In the genomic region with DNA sequence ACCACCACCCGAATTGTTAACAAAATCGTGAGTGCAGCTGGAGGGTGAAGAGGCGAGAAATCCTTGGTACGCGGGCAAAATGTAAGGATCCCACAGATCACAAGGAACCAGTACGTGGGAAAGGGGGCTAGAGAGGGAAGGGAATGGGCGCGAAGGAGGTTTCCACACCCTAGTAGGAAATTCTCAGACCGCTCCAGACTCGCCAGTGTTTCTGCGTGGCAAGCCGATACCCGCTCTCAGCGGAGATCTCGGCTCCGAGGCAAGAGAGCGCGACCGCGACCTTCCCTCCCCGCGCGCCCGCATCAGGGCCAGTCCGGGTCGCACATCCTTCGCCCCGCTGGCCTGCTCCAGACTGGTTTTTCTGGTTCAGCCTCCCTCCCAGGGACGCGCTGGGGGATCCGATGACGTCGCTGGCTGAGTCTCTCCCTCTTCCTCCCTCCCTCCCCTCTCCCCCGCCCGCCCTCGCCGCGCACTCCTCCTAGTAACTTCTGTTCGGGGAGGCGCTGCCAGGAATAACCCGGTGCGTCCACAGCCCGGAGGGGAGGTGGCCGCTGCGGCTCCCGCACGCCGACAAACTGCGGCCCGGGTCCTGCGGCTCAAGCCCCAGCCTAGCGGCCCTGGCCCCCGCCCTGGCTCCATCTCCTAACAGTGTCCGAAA, we compare ENCODE assay signal across 8 mouse cellular contexts. TPM values are rescaled to one million over a fixed set of nuclear protein-coding genes. Genes with fewer than 3 reads are reported as not detected.
DNase-seq lines count a peak whose midpoint lies in the region; ATAC-seq and TF ChIP-seq lines count a peak whose summit lies in the region.

No protein-coding gene starts in this region.

- H3K4me3 ChIP-seq in C2C12 (ENCODE audit: insufficient read depth, poor library complexity, severe bottlenecking), result peak overlapping the region; percentile 82
- H3K4me3 ChIP-seq in forebrain, embryonic 13.5 days, result peak overlapping the region; percentile 79
- H3K4me3 ChIP-seq in heart, postnatal 0 days (ENCODE audit: low read depth, low read length), result peak overlapping the region; percentile 91
- peak overlapping the region; percentile 56 to 61 for H3K4me3 ChIP-seq in liver, embryonic 14.5 days (ENCODE audit: insufficient read depth in 1 of 2, low read depth in 2 of 2, low read length in 2 of 2)

- no peak for TF ChIP-seq CTCF in C2C12 (IDR thresholded peaks at IDR 0.05; ENCODE audit: control insufficient read depth, insufficient read depth, insufficient read length)
- TF ChIP-seq CTCF in brain, embryonic 14.5 days (IDR thresholded peaks at IDR 0.05; ENCODE audit: borderline replicate concordance, extremely low read depth, insufficient read depth, insufficient read length), result no peak
- TF ChIP-seq CTCF in heart, postnatal 0 days (IDR thresholded peaks at IDR 0.05; ENCODE audit: low read depth), result no peak
- TF ChIP-seq CTCF in liver, embryonic 14.5 days (IDR thresholded peaks at IDR 0.05; ENCODE audit: low read depth), result no peak

- peaks cover 16% of the 10 kb centered on the region for H3K4me1 ChIP-seq in forebrain, embryonic 13.5 days
- H3K4me1 ChIP-seq in heart, postnatal 0 days (ENCODE audit: control insufficient read depth, insufficient read depth), result 0 out of 2 replicates have a peak, but pooled peaks cover 4% of the 10 kb centered on the region
- H3K4me1 ChIP-seq in liver, embryonic 14.5 days (replicated peaks; ENCODE audit: control insufficient read depth in 2 of 2, insufficient read depth in 2 of 2, low read length in 1 of 2), result no peaks in the 10 kb centered on the region

- no peaks in the 10 kb centered on the region for H3K9me3 ChIP-seq in forebrain, embryonic 13.5 days (replicated peaks)
- H3K9me3 ChIP-seq in heart, postnatal 0 days (replicated peaks; ENCODE audit: control insufficient read depth, low read length), result no peaks in the 10 kb centered on the region
- no peaks in the 10 kb centered on the region for H3K9me3 ChIP-seq in liver, embryonic 14.5 days (ENCODE audit: control insufficient read depth, low read length)

- TF ChIP-seq POLR2A in brain, embryonic 14.5 days (IDR thresholded peaks at IDR 0.05; ENCODE audit: borderline replicate concordance, extremely low read depth, insufficient read depth, insufficient read length, poor library complexity, severe bottlenecking), result 0 out of 2 replicates have a peak, but pooled peaks have one; percentile 22

- peak overlapping the region; percentile 100 for H3K4me2 ChIP-seq in forebrain, embryonic 13.5 days
- H3K4me2 ChIP-seq in heart, postnatal 0 days (ENCODE audit: low read depth, low read length), result peak overlapping the region; percentile 99
- H3K4me2 ChIP-seq in liver, embryonic 14.5 days (ENCODE audit: low read depth), result peak overlapping the region; percentile 74

- peak; percentile 71 for ATAC-seq in forebrain, embryonic 13.5 days
- peak; percentile 60 for ATAC-seq in heart, postnatal 0 days (ENCODE audit: insufficient read depth, low read depth)
- peak; percentile 52 for ATAC-seq in liver, embryonic 14.5 days (ENCODE audit: insufficient read depth)

- 0 out of 2 replicates have a peak, but pooled peaks have one; percentile 3 for TF ChIP-seq EP300 in heart, postnatal 0 days (IDR thresholded peaks at IDR 0.05; ENCODE audit: low read depth)
- TF ChIP-seq EP300 in liver, embryonic 14.5 days (IDR thresholded peaks at IDR 0.05; ENCODE audit: low read depth), result no peak

- DNase-seq in brain, embryonic 14.5 days (ENCODE audit: low read depth), result peak; percentile 93
- peak; percentile 91 for DNase-seq in heart, postnatal 0 days (ENCODE audit: low spot score)
- peak; percentile 94 to 96 for DNase-seq in kidney, postnatal 36 days
- DNase-seq in liver, embryonic 14.5 days (ENCODE audit: low read depth in 3 of 3, low spot score in 3 of 3), result no peak
- peak; percentile 79 to 84 for DNase-seq in natural killer cell, adult 2 months (ENCODE audit: low spot score in 2 of 2)
- peak; percentile 82 for DNase-seq in splenic B cell, adult 2 months (ENCODE audit: low read depth, low spot score)

- H3ac ChIP-seq in C2C12 (ENCODE audit: control insufficient read depth, insufficient read length, low read depth), result peak overlapping the region; percentile 91

- no peaks in the 10 kb centered on the region for H3K27me3 ChIP-seq in C2C12 (ENCODE audit: control insufficient read depth, insufficient read depth, insufficient read length)
- H3K27me3 ChIP-seq in forebrain, embryonic 13.5 days, result peaks cover 16% of the 10 kb centered on the region; the same call in 1 of the 2 replicates
- H3K27me3 ChIP-seq in heart, postnatal 0 days (ENCODE audit: control insufficient read depth, insufficient read depth, low read length), result no peaks in the 10 kb centered on the region
- peaks cover 65% of the 10 kb centered on the region for H3K27me3 ChIP-seq in liver, embryonic 14.5 days (ENCODE audit: control insufficient read depth, insufficient read depth, low read length)
- H3K27me3 ChIP-seq in splenic B cell, adult 2 months (ENCODE audit: control insufficient read depth, insufficient read depth, low read length, poor library complexity, severe bottlenecking), result no peaks in the 10 kb centered on the region

- peaks cover 2% of the 10 kb centered on the region for H3K79me3 ChIP-seq in C2C12 (ENCODE audit: low read depth)

- peaks cover 19% of the 10 kb centered on the region for H3K79me2 ChIP-seq in C2C12 (ENCODE audit: control insufficient read depth, insufficient read depth)

- H3K9ac ChIP-seq in forebrain, embryonic 13.5 days, result peak overlapping the region; percentile 88
- H3K9ac ChIP-seq in heart, postnatal 0 days (replicated peaks; ENCODE audit: low read depth, low read length), result peak overlapping the region; percentile 95
- no peak overlapping the region for H3K9ac ChIP-seq in liver, embryonic 14.5 days (replicated peaks)

- H3K36me3 ChIP-seq in C2C12 (ENCODE audit: control insufficient read depth, insufficient read depth), result no peaks in the 10 kb centered on the region
- H3K36me3 ChIP-seq in forebrain, embryonic 13.5 days (ENCODE audit: poor library complexity, severe bottlenecking), result no peaks in the 10 kb centered on the region
- no peaks in the 10 kb centered on the region for H3K36me3 ChIP-seq in heart, postnatal 0 days (replicated peaks; ENCODE audit: control insufficient read depth, insufficient read depth, low read length)
- H3K36me3 ChIP-seq in liver, embryonic 14.5 days (replicated peaks; ENCODE audit: control insufficient read depth, insufficient read depth, low read depth), result no peaks in the 10 kb centered on the region
- H3K36me3 ChIP-seq in splenic B cell, adult 2 months (ENCODE audit: control insufficient read depth, insufficient read depth, low read length, poor library complexity, severe bottlenecking), result no peaks in the 10 kb centered on the region

- peak overlapping the region; percentile 97 for H3K27ac ChIP-seq in forebrain, embryonic 13.5 days
- peak overlapping the region; percentile 100 for H3K27ac ChIP-seq in heart, postnatal 0 days (ENCODE audit: low read depth)
- no peak overlapping the region for H3K27ac ChIP-seq in liver, embryonic 14.5 days

- WGBS in forebrain, embryonic 13.5 days, result under 1% methylated on average over 48 of the region's 54 CpGs
- WGBS in heart, postnatal 0 days, result under 1% methylated on average over 45 of the region's 54 CpGs
- under 1% methylated on average over 53 of the region's 54 CpGs for WGBS in liver, embryonic 14.5 days (ENCODE audit: insufficient replicate concordance)

TF ChIP-seq in C2C12, 6 proteins besides CTCF, POLR2A, EP300 and RAD21:
- no peak for TF ChIP-seq MYOG (IDR thresholded peaks at IDR 0.05; ENCODE audit: control insufficient read depth, extremely low read depth, insufficient read length)
- TF ChIP-seq MAX (IDR thresholded peaks at IDR 0.05), result no peak
- no peak for TF ChIP-seq FOSL1 (IDR thresholded peaks at IDR 0.05; ENCODE audit: insufficient read depth, low read length, poor library complexity, severe bottlenecking)
- TF ChIP-seq USF1 (IDR thresholded peaks at IDR 0.05; ENCODE audit: low read depth), result no peak
- TF ChIP-seq MYOD1 (IDR thresholded peaks at IDR 0.05; ENCODE audit: control insufficient read depth, insufficient read length, low read depth), result no peak
- no peak for TF ChIP-seq CEBPB (IDR thresholded peaks at IDR 0.05; ENCODE audit: low read depth)

RNA-seq across cellular contexts. Expression of gene Hivep2, which starts 0.4 kb away (rescaled TPM):
- polyA plus RNA-seq in C2C12 (2012; fragmentation: generic; extraction: Trizol), result 2.9 TPM
- polyA plus RNA-seq in brain, embryonic 14.5 days (2012; rRNA removed), result 18.0 and 18.6 TPM in 2 replicates
- 5.3 and 7.3 TPM in 2 replicates for polyA plus RNA-seq in forebrain, embryonic 13.5 days (2015; fragmentation: Nextera tagmentation; extraction: Ambion mirVana)
- 11.6 and 11.9 TPM in 2 replicates for total RNA-seq in heart, postnatal 0 days (2014; rRNA removed; ENCODE audit: low replicate concordance)
- 3.7 and 3.8 TPM in 2 replicates for polyA plus RNA-seq in heart, postnatal 0 days (2015; fragmentation: Nextera tagmentation; extraction: Ambion mirVana)
- polyA plus RNA-seq in liver, embryonic 14.5 days (2012; rRNA removed), result 0.25 and 0.33 TPM in 2 replicates
- 0.32 and 0.48 TPM in 2 replicates for polyA plus RNA-seq in liver, embryonic 14.5 days (2014; fragmentation: Nextera tagmentation; extraction: Ambion mirVana)

Comparison
In these comparisons a context has a peak if more than half of its experiments do, and no peak if none do; other contexts are left out.
1. DNase-seq: peak in brain, embryonic 14.5 days (single experiment), heart, postnatal 0 days (single experiment), kidney, postnatal 36 days (2 of 2), natural killer cell, adult 2 months (2 of 2) and splenic B cell, adult 2 months (single experiment); none in liver, embryonic 14.5 days (0 of 3).
2. Peak in every context shown above with its lines, with median percentiles within 50 percentile points of each other: H3K4me3 ChIP-seq, ATAC-seq and H3K4me2 ChIP-seq.